In genomic region chr12:84416834-84417604, GRCm38 (mm10) we compare ENCODE assay signal across 8 mouse cellular contexts. TPM values are rescaled to one million over a fixed set of nuclear protein-coding genes. Genes with fewer than 3 reads are reported as not detected.
DNase-seq lines count a peak whose midpoint lies in the region; ATAC-seq and TF ChIP-seq lines count a peak whose summit lies in the region.

Rnf113a2 (plus strand) TSS chr12:84417196.

- ATAC-seq in forebrain, embryonic 11.5 days (replicated peaks; ENCODE audit: low FRiP score): peak; percentile 80
- peak; percentile 88 for ATAC-seq in heart, embryonic 16.5 days (replicated peaks; ENCODE audit: extremely low read depth, insufficient read depth, low FRiP score)
- ATAC-seq in liver, embryonic 14.5 days (ENCODE audit: insufficient read depth): peak; percentile 97
- ATAC-seq in stomach, embryonic 15.5 days (ENCODE audit: insufficient read depth, low FRiP score, low read depth): peak; percentile 91

- DNase-seq in CD4-positive, CD25-positive, alpha-beta regulatory T cell, adult 2 months (ENCODE audit: low read depth, low spot score): peak; percentile 98
- DNase-seq in c-Kit-positive CD71-positive TER-119-negative erythroid progenitor cells, embryonic 14.5 days (ENCODE audit: low read depth): peak; percentile 74
- peak; percentile 91 for DNase-seq in forebrain, embryonic 11.5 days (ENCODE audit: low spot score)
- peak; percentile 87 to 94 for DNase-seq in kidney, postnatal 25 days
- peak; percentile 82 for DNase-seq in liver, embryonic 14.5 days (ENCODE audit: low read depth in 3 of 3, low spot score in 3 of 3)
- peak; percentile 83 for DNase-seq in neural tube, embryonic 10.5 days (ENCODE audit: extremely low spot score, low spot score)

- H3K9me3 ChIP-seq in forebrain, embryonic 11.5 days (ENCODE audit: control insufficient read depth, low read length): peaks cover 3% of the 10 kb centered on the region; the same call in 1 of the 2 replicates
- H3K9me3 ChIP-seq in heart, embryonic 16.5 days (replicated peaks; ENCODE audit: control insufficient read depth, low read length): no peaks in the 10 kb centered on the region
- H3K9me3 ChIP-seq in liver, embryonic 14.5 days (ENCODE audit: control insufficient read depth, low read length): no peaks in the 10 kb centered on the region
- H3K9me3 ChIP-seq in stomach, embryonic 15.5 days: no peaks in the 10 kb centered on the region

- peak within 1 kb of the TSS; percentile 72 for H3K9ac ChIP-seq in forebrain, embryonic 11.5 days (ENCODE audit: low read length)
- peak within 1 kb of the TSS; percentile 68 for H3K9ac ChIP-seq in heart, embryonic 16.5 days (ENCODE audit: low read length)
- H3K9ac ChIP-seq in liver, embryonic 14.5 days (replicated peaks): peak within 1 kb of the TSS; percentile 96
- H3K9ac ChIP-seq in stomach, embryonic 15.5 days: peak within 1 kb of the TSS; percentile 41

- peaks cover 6% of the 10 kb centered on the region; the same call in 1 of the 2 replicates for H3K4me1 ChIP-seq in forebrain, embryonic 11.5 days (replicated peaks; ENCODE audit: control insufficient read depth, insufficient read depth, low read length)
- peaks cover 4% of the 10 kb centered on the region; the same call in 1 of the 2 replicates for H3K4me1 ChIP-seq in heart, embryonic 16.5 days (ENCODE audit: control insufficient read depth, insufficient read depth, low read length)
- peaks cover 4 to 7% of the 10 kb centered on the region in 2 experiments for H3K4me1 ChIP-seq in liver, embryonic 14.5 days (replicated peaks; ENCODE audit: control insufficient read depth in 2 of 2, insufficient read depth in 2 of 2, low read length in 1 of 2)
- no peaks in the 10 kb centered on the region for H3K4me1 ChIP-seq in stomach, embryonic 15.5 days

- 4% methylated on average over 50 of the region's 50 CpGs for WGBS in forebrain, embryonic 11.5 days
- WGBS in heart, embryonic 16.5 days: 2% methylated on average over 50 of the region's 50 CpGs
- 2% methylated on average over 50 of the region's 50 CpGs for WGBS in liver, embryonic 14.5 days (ENCODE audit: insufficient replicate concordance)
- WGBS in stomach, embryonic 15.5 days: 3% methylated on average over 50 of the region's 50 CpGs

- H3K27me3 ChIP-seq in forebrain, embryonic 11.5 days (ENCODE audit: control insufficient read depth, insufficient read depth, low read length): no peaks in the 10 kb centered on the region
- H3K27me3 ChIP-seq in heart, embryonic 16.5 days (ENCODE audit: control insufficient read depth, insufficient read depth, low read length): no peaks in the 10 kb centered on the region
- no peaks in the 10 kb centered on the region for H3K27me3 ChIP-seq in liver, embryonic 14.5 days (ENCODE audit: control insufficient read depth, insufficient read depth, low read length)
- H3K27me3 ChIP-seq in stomach, embryonic 15.5 days (replicated peaks): no peaks in the 10 kb centered on the region

- no peak for TF ChIP-seq CTCF in liver, embryonic 14.5 days (IDR thresholded peaks at IDR 0.05; ENCODE audit: low read depth)

- H3K4me2 ChIP-seq in forebrain, embryonic 11.5 days (ENCODE audit: low read depth, low read length, severe bottlenecking): peak within 1 kb of the TSS; percentile 73
- peak within 1 kb of the TSS; percentile 66 for H3K4me2 ChIP-seq in heart, embryonic 16.5 days (ENCODE audit: low read depth, low read length)
- H3K4me2 ChIP-seq in liver, embryonic 14.5 days (ENCODE audit: low read depth): peak within 1 kb of the TSS; percentile 76
- H3K4me2 ChIP-seq in stomach, embryonic 15.5 days: peak within 1 kb of the TSS; percentile 81

- no peak within 1 kb of the TSS for H3K27ac ChIP-seq in forebrain, embryonic 11.5 days (ENCODE audit: low read depth, low read length)
- peak within 1 kb of the TSS; percentile 34; the same call in 1 of the 2 replicates for H3K27ac ChIP-seq in heart, embryonic 16.5 days (ENCODE audit: low read length)
- peak within 1 kb of the TSS; percentile 93 for H3K27ac ChIP-seq in liver, embryonic 14.5 days
- peak within 1 kb of the TSS; percentile 67; the same call in 1 of the 2 replicates for H3K27ac ChIP-seq in stomach, embryonic 15.5 days

- H3K36me3 ChIP-seq in forebrain, embryonic 11.5 days (ENCODE audit: control insufficient read depth, insufficient read depth, low read length): no peaks in the 10 kb centered on the region; the same call in 1 of the 2 replicates
- no peaks in the 10 kb centered on the region for H3K36me3 ChIP-seq in heart, embryonic 16.5 days (ENCODE audit: control insufficient read depth, insufficient read depth)
- H3K36me3 ChIP-seq in liver, embryonic 14.5 days (replicated peaks; ENCODE audit: control insufficient read depth, insufficient read depth, low read depth): no peaks in the 10 kb centered on the region
- no peaks in the 10 kb centered on the region for H3K36me3 ChIP-seq in stomach, embryonic 15.5 days

- peak within 1 kb of the TSS; percentile 52 for H3K4me3 ChIP-seq in forebrain, embryonic 11.5 days (ENCODE audit: low read depth, low read length)
- peak within 1 kb of the TSS; percentile 53 for H3K4me3 ChIP-seq in heart, embryonic 16.5 days (ENCODE audit: low read length)
- peak within 1 kb of the TSS; percentile 81 to 85 for H3K4me3 ChIP-seq in liver, embryonic 14.5 days (ENCODE audit: insufficient read depth in 1 of 2, low read depth in 2 of 2, low read length in 2 of 2)
- peak within 1 kb of the TSS; percentile 60 for H3K4me3 ChIP-seq in stomach, embryonic 15.5 days (replicated peaks)

- no peak for TF ChIP-seq EP300 in liver, embryonic 14.5 days (IDR thresholded peaks at IDR 0.05; ENCODE audit: low read depth)

RNA-seq across cellular contexts. Expression of gene Rnf113a2, which starts in this region (rescaled TPM):
- polyA plus RNA-seq in forebrain, embryonic 11.5 days (2014; fragmentation: Nextera tagmentation; extraction: Ambion mirVana): 23.9 and 29.2 TPM in 2 replicates
- 21.1 and 25.1 TPM in 2 replicates for polyA plus RNA-seq in heart, embryonic 16.5 days (2015; fragmentation: Nextera tagmentation; extraction: Ambion mirVana)
- polyA plus RNA-seq in liver, embryonic 14.5 days (2012; rRNA removed): 5.4 and 10.0 TPM in 2 replicates
- polyA plus RNA-seq in liver, embryonic 14.5 days (2014; fragmentation: Nextera tagmentation; extraction: Ambion mirVana): 12.8 and 13.2 TPM in 2 replicates
- polyA plus RNA-seq in stomach, embryonic 15.5 days (2015; fragmentation: Nextera tagmentation; extraction: Ambion mirVana): 26.2 and 26.7 TPM in 2 replicates

Comparison
In these comparisons a context has a peak if more than half of its experiments do, and no peak if none do; other contexts are left out.
1. H3K9ac ChIP-seq: peak in every context shown above with its lines; median percentile 96 in liver, embryonic 14.5 days; 72 in forebrain, embryonic 11.5 days; 68 in heart, embryonic 16.5 days; 41 in stomach, embryonic 15.5 days.